Mouse (Mus musculus): Measurements from ENCODE around the gene Irf4.

- no peak for TF ChIP-seq CTCF (IDR thresholded peaks at IDR 0.05; ENCODE audit: low read depth)
- TF ChIP-seq EP300 (IDR thresholded peaks at IDR 0.05; ENCODE audit: low read depth) = no peak
These were observed 27.0 kb downstream of the Irf4 start for GRCm38 (mm10) chr13:30776021-30776420.
